Mouse (Mus musculus): ENCODE results near the gene Stk4.

Gene Stk4

DNA sequence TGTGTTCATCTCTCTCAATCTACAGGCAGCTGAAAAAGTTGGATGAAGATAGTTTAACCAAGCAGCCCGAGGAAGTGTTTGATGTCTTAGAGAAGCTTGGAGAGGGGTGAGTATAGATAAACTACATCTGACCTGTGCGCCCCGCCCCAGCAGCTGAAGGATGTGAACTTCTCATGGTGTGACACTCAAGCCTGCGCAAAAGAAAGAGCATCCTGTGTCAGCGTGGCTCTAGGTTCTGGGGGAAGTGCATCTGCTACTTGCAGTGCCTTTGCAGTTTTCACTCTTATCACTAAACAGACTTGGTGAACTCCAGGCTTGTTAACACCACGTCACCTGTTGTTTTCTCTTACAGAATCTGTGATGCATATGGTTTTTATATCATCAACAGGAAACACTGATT, 9.4 kb downstream of the Stk4 start:
- DNase-seq (ENCODE audit: extremely low read depth, low read depth), result no peak

DNA sequence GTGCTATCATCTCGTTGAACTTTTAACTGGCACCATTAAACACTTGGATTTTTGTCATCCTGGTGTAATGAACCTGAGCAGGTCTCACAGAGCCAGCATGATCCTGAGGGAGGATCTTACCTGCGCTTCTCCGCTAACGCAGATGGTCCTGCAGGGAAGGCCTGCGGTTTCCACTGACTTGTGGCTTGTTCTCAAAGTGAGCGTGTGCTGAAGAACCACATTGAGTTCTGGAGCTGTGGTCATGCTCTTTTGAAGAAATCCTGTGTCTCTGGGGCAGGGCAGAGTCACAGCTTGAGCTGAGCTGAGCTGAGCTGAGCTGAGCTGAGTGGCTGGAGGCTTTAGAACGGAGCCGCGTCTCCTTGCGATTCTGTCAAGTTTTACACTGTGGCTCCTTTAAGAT, 11.5 kb downstream of the Stk4 start:
- DNase-seq (ENCODE audit: extremely low read depth, low read depth), result no peak

DNA sequence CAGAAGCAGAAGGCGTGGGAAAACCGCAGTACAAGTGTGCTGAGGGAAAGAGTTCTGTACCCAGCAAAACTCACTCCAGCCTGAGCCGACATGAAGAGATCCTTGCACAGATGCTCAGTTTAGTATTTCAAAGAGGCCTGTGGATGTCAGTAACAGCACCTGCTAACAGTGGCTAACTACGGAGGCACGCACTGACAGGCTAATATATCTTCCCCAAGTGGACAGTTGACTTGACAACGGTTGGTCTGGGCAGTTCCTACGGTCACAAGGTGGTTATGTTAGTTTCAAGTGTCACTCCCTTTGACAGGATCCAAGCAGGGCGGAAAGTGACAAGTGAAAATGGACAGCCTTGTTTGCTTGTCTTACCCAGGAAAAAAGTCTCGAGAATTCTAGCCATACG, 12.1 kb downstream of the Stk4 start:
- DNase-seq (ENCODE audit: extremely low read depth, low read depth), result no peak

DNA sequence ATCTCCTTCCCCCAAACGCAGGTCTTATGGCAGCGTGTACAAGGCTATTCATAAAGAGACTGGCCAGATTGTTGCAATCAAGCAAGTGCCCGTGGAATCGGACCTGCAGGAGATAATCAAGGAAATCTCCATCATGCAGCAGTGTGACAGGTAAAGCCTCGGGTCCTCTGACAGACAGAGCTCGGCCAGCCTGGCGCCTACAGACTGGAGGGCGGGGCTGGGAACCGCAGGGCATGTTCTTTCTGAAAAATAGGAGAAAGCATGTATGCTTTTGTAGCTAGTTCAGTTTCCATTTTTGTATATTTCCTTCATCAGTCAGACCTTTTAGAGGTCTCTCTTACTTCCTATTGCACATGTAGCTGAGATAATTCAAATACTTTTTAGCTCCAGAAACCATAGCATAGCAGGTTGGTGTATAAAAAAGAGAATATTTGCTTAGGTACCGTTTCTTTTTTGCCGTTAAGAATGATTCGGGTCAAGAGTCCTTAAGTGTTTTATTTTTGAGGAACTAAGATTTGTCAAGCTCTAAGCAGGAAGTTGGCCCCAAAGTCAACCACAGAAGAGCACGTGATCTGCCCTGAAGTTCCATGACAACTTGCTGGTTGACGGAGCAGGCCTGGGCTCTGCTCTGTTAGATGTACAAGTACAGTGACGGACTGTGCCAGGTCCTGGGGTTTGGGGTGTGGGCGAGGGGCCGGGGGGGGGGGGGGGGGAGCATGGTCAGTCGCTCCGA, 13.7 kb downstream of the Stk4 start:
- peak; percentile 91 for DNase-seq (ENCODE audit: extremely low read depth, low read depth)

DNA sequence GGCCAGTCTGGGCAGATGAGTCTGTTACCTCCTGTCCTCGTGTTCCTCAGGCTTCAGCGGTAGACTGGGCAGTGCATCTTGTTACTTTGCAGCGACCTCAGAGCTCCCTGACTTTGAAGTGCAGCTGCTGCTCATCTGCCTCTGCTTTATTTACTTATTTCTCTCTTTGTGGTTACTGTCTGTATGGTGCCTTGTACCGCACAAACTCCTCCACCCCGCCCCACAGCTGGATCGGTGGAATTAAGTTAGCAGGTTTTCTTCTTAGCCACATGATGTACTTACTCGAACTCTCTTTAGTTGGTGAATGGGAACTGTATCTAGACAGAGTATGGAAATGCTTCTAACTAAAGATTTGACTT, 14.2 kb downstream of the Stk4 start:
- DNase-seq (ENCODE audit: extremely low read depth, low read depth), result no peak

DNA sequence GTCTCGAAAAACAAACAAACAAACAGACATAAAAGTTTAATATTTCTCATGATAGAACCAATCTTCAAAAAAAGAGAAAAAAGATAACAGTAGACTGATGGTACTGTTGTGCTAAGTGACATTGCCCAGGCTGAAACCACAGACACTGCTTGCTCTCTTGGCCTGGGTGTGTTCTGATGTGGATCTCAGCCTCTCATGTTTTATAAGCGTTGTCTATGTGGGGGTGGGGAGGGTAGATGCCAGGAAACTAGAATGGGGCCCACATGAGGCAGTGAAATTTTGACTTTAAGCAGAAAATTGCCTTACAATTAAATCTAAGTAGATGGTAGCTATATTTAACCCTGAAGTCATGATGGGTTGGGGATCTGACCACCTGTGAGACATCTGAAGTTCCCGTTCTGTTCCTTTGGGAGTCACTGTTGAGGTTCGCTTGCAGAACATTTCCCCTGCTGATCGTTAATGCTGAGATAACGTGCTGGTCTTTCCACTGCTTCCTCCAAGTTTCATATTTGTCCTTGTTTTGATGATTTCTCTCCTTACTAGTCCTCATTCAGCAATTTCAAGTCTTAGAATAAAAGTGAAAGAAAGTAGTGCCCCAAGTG, 17.4 kb downstream of the Stk4 start:
- no peak for DNase-seq (ENCODE audit: extremely low read depth, low read depth)

DNA sequence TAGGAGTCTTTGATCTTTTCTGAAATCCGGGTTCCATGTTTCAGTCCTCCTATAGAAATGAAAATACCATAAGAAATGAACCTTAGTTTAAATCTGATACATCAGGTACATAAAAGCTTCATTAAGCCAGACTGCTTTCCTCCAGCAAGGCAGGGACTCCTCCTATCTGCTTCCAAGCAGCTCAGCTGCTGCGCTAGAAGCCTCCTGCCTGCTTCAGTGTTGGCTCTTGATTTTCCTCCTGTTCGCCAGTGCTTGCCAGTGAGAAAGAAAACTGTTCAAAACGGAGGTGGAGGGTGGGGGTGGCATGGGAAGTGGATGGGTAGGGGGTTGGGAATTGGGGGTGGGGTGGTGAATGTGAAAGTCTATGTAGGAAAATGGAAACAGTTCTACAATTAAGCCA, 19.4 kb downstream of the Stk4 start:
- DNase-seq (ENCODE audit: extremely low read depth, low read depth), result no peak

DNA sequence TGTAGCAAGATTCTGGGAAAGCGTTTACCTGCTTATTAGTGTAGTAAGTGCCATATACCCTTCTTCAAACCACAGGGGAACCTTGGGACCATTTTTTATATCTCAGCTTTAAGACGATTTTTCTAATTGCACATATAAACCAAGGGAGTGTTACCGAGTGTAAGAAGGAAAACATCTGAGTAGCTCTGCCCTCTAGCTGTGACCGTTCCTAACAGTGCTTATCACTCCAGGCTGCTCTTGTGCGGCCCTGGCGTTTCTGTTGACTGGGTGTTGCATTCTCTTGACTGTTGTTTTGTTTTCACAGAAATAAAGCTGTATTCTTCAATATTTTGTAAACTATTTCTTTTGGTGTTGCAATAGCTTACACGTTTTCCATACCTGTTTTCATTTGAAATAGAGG, 24.0 kb downstream of the Stk4 start:
- DNase-seq (ENCODE audit: extremely low read depth, low read depth), result no peak

DNA sequence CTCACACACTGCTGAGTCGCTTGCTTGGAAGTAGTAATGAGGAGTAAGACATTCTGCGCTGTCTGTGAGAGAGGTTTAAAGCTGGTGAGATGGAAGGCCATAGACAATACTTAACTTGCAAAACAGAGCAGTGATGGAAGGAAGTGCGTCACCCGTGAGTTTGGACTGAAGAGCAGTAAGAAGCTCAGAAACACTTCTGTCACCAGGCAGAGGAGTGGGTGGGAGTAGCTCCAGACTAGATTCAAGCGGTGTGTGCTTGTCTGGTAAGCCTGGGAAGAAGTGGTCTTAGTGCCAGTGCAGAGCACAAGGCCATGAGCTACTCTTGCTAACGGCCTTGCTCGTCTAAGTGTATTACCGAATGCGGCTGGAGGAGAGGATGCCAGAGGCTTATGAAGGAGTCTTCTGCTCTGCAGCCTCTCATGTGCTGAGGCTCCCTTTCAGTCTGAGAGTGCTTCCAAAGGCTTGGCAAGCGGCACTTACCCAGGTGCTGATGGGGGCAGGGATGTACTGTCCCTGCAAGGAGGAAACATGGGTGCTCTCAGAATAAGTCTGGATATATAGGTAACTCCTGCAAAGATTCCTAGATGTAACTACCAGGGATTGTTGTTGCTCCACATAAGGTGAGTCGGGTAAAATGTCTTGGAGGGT, 28.6 kb downstream of the Stk4 start:
- no peak for DNase-seq (ENCODE audit: extremely low read depth, low read depth)

DNA sequence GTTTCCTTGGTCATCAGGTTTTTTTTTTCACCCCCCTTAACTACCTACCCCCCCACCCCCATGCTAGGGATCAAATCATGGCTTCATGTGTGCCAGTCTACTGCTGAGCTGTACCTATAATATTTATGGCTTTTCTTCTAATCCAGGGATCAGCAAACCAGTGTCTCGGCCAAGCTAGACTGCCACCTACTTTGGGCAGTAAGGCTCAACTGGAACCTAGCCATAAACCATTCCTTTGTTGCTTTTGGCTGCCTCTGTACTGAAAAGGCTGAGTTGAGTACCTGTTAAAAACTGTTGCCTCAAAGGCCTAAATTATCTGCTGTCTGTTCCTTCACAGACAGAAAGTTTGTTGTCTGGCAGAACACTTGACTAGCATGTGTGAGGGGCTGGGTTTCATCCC, 31.8 kb downstream of the Stk4 start:
- no peak for DNase-seq (ENCODE audit: extremely low read depth, low read depth)

DNA sequence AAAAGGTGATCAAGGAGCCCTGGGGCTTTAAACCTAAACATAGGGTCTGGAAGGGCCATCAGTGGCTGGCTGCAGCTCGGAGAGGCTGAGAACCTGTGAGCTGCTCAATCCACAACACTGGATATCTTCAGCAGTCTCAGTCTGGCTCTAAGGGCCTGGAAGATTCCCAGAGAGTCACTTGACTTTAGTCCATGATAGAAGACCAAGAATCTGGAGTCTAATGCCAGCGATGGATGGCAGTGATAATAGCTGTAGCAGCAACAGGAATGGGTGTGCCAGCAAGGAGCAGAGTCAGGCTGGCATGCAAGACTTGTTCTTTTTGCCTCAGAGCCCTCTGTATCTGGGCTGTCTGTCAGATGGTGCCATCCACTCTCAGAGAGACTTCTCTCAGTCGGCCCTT, 32.2 kb downstream of the Stk4 start:
- DNase-seq (ENCODE audit: extremely low read depth, low read depth), result no peak

DNA sequence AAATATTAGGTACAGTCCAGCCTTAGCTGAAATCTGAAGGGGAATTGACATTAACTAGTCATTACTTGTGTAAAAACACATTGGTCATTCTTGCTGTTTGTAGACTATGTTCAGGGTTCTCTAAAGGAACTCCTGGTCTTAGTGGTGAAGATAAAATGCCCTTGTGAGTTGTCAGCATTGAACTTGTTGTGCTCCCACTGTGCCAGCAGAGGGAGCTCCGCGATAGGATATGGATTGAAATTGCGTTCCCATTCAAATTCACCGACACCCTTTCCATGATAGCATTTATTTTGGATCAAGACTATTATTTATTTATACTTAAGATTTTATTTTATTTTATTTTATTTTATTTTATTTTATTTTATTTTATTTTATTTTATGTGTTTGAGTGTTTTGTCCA, 33.4 kb downstream of the Stk4 start:
- DNase-seq (ENCODE audit: extremely low read depth, low read depth), result no peak

DNA sequence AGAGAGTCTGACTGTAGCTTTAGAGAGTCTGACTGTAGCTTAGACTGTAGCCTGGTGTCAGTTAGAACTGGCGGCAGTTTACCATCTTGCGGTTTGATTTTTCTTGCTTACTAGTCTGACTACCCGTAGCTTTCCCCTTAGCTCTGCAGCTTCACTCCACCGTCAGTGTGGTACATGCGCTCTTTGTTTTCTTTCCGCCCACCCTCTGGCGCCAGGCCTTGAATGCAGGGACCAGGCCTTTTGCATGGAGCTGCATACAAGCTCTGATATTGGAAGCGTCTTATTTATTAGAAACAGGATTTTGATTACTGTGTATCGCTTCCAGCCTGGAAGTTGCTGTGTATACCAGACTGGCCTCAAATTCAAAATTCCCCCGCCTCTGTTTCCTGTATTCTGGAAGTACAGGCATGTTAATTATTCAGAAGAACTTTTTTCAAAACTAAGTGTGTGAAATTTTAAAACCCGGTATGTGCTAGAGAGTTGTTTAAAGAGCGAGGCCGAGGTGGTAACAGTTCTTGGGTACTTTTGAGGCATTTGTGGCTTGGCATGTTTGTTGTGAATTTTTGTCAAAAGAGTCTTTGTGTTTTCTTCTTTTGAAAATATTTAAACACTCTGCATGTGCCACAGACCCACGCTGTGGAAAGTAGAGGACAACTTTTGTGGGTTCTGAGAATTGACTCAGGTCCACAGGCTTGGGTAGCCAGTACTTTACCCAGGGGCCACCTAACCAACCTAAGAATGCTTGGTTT, 36.3 kb downstream of the Stk4 start:
- no peak for DNase-seq (ENCODE audit: extremely low read depth, low read depth)

DNA sequence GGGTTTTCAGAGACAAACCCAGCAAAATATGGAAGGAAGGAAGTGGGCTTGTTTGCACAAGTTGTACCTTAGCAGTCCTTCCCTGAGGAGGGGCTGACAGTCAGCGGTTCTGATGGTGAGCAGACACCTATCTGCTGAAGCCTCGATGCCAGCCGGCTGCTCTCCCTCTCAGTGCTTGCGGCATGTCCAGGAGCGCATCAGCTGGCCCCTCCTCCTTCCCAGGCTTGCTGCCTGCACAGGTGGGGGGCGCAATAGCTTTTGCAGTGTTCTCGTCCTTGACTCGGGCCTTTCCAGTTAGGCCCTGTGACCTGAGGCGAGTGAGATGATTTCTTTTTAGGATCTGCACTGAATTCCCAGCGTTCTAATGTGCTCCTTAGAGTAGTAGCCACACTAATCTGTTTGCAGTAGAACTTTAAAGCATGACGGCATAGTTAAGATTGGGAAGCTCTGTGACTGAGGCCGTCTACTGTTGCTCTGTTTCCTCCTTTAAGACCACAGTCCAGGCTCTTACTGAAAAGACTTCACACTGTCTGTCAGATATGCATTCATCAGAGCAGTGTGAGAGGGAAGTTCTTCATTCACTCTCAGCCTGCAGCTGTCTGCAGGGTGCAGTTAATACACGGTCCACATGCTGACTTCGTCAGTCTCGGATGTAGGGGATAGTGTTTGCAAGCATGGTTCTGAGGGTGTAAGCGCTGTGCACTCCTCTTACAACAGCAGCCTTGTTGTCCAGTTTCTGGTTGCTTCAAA, 37.2 kb downstream of the Stk4 start:
- DNase-seq (ENCODE audit: extremely low read depth, low read depth), result no peak

DNA sequence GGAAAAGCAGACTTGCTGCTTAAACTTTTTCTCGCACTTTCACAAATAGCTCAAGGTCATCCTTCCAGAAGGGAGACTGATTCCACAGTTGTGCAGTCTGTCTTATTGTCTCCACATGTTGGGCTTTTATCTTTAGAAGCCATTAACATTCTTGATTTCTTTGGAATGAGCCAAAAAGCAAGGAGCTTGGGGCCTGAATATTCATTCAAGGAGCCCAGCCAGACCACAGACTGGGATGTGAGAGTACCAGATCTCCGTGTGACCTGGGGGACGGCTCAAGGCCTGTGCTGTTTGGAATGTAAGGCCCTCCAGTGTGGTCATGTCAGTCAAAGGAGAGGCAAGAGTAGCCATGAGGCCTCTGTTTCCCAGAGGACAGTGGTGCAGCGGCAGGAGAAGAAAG, 38.4 kb downstream of the Stk4 start:
- DNase-seq (ENCODE audit: extremely low read depth, low read depth), result no peak

DNA sequence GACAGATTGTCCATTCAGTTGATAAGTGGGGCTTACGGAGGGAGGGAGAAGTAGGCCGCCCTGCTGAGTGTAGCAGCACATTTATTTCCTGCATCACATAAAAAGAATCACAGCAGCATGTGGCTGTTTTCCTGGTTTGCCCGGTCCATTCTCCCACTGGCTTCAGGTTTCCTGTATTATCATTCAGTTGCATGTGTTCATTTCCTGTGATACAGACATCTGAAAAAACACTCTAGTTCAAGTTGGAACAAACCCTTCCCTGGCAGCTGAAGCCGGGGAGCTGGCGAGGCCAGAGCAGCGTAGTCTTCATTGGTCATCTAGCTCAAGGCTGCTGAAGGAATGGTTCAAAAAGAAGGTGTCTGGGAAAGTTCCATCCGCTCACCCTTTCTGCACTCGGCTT, 41.4 kb downstream of the Stk4 start:
- no peak for DNase-seq (ENCODE audit: extremely low read depth, low read depth)

DNA sequence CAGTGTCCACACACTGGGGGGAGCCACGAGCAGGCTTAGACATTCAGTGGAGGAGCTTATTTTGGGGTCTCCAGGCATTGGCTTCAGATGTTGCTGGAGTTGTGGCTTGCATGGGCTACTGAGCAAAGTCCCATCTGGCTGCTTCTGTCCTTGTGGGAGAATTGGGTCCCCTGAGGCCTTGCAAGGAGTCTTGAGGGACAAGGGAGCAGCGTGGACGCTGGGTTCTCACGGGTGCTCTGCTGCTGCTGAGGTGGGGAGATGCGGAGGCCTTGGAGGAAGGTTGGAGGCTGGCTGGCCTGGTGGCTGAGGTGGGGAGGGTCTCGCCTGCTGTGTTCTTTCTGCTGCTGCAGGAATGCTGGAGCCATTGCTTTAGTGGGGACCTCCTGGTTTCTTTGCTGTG, 43.9 kb downstream of the Stk4 start:
- no peak for DNase-seq (ENCODE audit: extremely low read depth, low read depth)

DNA sequence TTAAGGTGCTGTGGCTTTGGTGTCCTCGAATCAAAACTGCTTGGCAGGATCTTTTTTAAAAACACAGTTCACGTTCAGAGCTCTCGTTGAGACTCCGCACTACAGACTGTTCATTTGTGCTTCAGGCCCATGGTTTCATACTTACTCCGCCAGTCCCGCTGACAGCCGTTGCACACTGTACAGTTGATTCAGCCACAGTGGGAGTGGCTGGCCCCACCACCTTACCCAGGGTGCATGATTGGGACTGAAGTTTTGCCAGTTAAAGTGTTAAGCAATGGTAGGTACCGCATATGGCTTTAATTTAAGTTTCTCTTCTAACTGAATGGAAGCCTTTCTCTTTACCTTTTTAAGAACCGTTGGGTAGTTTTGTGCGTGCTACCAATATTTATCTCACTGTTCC, 45.4 kb downstream of the Stk4 start:
- DNase-seq (ENCODE audit: extremely low read depth, low read depth), result no peak

DNA sequence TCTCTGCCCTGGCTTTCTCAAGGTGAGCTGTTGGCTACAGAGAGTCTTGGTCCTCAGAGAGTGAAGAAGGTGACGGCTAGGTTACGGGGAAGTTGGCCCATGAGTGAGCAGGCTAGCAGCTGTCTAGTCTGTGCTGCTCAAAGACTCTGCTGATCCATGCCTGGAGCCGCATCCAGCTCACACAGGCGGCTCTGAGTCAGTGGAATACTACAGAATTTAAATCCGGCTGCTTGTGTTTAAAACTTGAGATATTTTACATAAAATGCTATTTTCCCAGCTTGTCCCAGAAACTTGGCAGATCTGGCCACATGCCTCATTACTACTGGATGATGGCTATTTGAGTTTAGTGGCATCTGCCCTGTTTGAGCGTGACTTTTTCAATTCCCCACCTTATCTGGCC, 49.4 kb downstream of the Stk4 start:
- no peak for DNase-seq (ENCODE audit: extremely low read depth, low read depth)

DNA sequence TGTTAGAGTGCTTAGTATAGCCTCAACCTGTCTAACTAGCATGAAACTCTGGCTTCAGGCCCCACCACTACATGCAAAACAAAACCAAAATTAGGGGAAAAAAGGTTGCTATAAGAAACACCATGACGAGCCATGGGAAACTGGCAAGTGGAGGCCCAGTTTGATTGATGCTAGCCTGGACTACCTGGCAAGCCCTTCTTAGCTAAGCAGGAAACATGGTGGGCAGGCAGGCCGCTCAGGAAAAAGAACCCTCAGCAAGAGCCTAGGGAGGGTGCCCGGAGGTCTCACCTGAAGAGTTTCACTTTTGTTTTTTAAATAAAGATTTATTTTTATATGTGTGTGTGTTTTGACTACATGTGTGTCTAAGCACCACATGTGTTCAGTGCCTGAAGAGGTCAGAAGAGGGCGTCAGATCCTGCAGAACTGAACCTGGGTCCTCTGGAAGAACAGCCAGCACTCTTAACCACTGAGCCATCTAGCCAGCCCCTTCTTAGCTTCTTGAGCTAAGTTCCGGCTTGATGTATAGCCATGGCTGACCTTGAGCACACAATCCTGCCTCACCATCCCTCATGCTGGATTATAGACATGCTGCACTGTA, 53.1 kb downstream of the Stk4 start:
- no peak for DNase-seq (ENCODE audit: extremely low read depth, low read depth)

DNA sequence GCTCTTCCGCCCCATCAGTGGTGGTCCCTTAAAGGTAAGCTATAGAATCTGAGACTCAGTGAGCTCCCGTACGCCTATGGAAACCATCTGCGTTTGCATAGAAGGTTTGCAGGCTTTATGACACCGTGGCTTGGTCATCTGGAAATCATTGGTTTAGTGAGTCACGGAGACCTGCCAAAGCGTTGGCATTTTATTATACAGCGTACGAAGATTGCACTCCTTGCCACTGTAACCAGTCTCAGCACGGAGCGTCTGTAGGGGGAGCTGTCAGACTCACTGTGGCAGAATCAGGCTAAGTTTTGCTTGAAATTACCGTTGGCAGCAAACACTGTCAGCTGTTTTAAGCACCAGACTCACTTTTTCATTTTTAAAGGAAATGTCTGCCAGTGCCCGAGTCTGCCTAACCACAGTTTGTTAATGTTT, 56.4 kb downstream of the Stk4 start:
- no peak for DNase-seq (ENCODE audit: extremely low read depth, low read depth)

Data from MEL-GATA-1-ER (cell line).